ENCODE assay signal across 8 mouse cellular contexts in the genomic region with DNA sequence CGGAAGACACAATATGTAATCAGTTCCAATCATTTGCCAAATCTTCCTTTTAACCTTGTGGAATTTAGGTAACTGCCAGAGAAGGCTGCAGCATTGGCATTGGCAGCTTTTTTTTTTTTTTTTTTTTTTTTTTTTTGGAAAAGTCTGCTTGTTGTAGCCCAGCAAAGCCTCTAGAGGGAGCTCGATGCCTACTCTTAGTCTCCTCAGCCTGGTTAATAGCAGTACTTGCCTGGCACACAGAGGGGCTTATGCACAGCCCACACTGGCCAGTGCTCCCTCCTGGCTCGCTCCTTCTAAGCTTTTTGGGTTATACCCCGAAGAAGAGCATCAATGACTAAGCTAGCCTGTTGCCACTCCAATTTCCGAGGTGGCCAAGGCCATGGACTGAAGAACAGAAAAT.
DNase-seq lines count a peak whose midpoint lies in the region; ATAC-seq and TF ChIP-seq lines count a peak whose summit lies in the region.

No protein-coding gene starts in this region.

- no peak overlapping the region for H3K4me2 ChIP-seq in forebrain, embryonic 16.5 days (ENCODE audit: low read length)
- no peak overlapping the region for H3K4me2 ChIP-seq in intestine, postnatal 0 days (replicated peaks; ENCODE audit: low read depth)

- H3K9me3 ChIP-seq in forebrain, embryonic 16.5 days (ENCODE audit: control insufficient read depth, low read length): no peaks in the 10 kb centered on the region
- H3K9me3 ChIP-seq in intestine, postnatal 0 days (ENCODE audit: control insufficient read depth): no peaks in the 10 kb centered on the region

- no peaks in the 10 kb centered on the region for H3K36me3 ChIP-seq in forebrain, embryonic 16.5 days (ENCODE audit: control insufficient read depth, insufficient read depth)
- H3K36me3 ChIP-seq in intestine, postnatal 0 days (ENCODE audit: control insufficient read depth, insufficient read depth): 0 out of 2 replicates have a peak, but pooled peaks cover 5% of the 10 kb centered on the region

- H3K4me1 ChIP-seq in forebrain, embryonic 16.5 days (replicated peaks; ENCODE audit: control insufficient read depth, insufficient read depth, low read length): peaks cover 33% of the 10 kb centered on the region
- peaks cover 4% of the 10 kb centered on the region; the same call in 1 of the 2 replicates for H3K4me1 ChIP-seq in intestine, postnatal 0 days (replicated peaks; ENCODE audit: control insufficient read depth, insufficient read depth, low read length)

- DNase-seq in 416B (ENCODE audit: low read depth): peak; percentile 59
- peak; percentile 65 for DNase-seq in cerebellum, adult 11-12 months
- DNase-seq in lung, postnatal 36 days: peak; percentile 59
- DNase-seq in right cerebral cortex, postnatal 4 days: peak; percentile 50
- no peak for DNase-seq in layer of hippocampus, postnatal 36 days

- peak; percentile 77 for TF ChIP-seq CTCF in intestine, postnatal 0 days (IDR thresholded peaks at IDR 0.05; ENCODE audit: low read depth)

- H3K27me3 ChIP-seq in forebrain, embryonic 16.5 days (replicated peaks; ENCODE audit: control insufficient read depth, insufficient read depth, low read length): no peaks in the 10 kb centered on the region
- no peaks in the 10 kb centered on the region for H3K27me3 ChIP-seq in intestine, postnatal 0 days (replicated peaks; ENCODE audit: control insufficient read depth, insufficient read depth, low read length)

- 15% methylated on average over 5 of the region's 5 CpGs for WGBS in forebrain, embryonic 16.5 days
- WGBS in intestine, postnatal 0 days: 20% methylated on average over 5 of the region's 5 CpGs

- no peak overlapping the region for H3K4me3 ChIP-seq in forebrain, embryonic 16.5 days (replicated peaks; ENCODE audit: low read length)
- no peak overlapping the region for H3K4me3 ChIP-seq in intestine, postnatal 0 days (ENCODE audit: low read depth, low read length)

- peak; percentile 44 for ATAC-seq in CD4-positive, CD25-positive, alpha-beta regulatory T cell, adult 4 months
- peak; percentile 69 for ATAC-seq in forebrain, embryonic 16.5 days
- peak; percentile 42; the same call in 1 of the 2 replicates for ATAC-seq in intestine, postnatal 0 days

- H3K27ac ChIP-seq in forebrain, embryonic 16.5 days (ENCODE audit: low read length): peak overlapping the region; percentile 28; the same call in 1 of the 2 replicates
- no peak overlapping the region for H3K27ac ChIP-seq in intestine, postnatal 0 days (ENCODE audit: low read depth, low read length)

- no peak overlapping the region for H3K9ac ChIP-seq in forebrain, embryonic 16.5 days (replicated peaks; ENCODE audit: low read depth, low read length)
- no peak overlapping the region for H3K9ac ChIP-seq in intestine, postnatal 0 days (ENCODE audit: low read depth, low read length)

Comparison
In these comparisons a context has a peak if more than half of its experiments do, and no peak if none do; other contexts are left out.
1. DNase-seq: peak in 416B (single experiment), cerebellum, adult 11-12 months (single experiment), lung, postnatal 36 days (single experiment) and right cerebral cortex, postnatal 4 days (single experiment); none in layer of hippocampus, postnatal 36 days (0 of 2).
2. Peak in every context shown above with its lines, with median percentiles within 50 percentile points of each other: ATAC-seq.